Mouse (Mus musculus) layer of hippocampus, postnatal 10 days (tissue): ENCODE results near the gene Epgn. TPM values are rescaled to one million over a fixed set of nuclear protein-coding genes. Genes with fewer than 3 reads are reported as not detected.

ENCODE experiments used
- total RNA-seq, 2 experiments: library from RNA; stranded (reverse); gene quantifications; 2 replicates each; pipeline ENCODE4 v1.2.3; 2021

Gene Epgn
- total RNA-seq, 2 experiments from 2014 or later = 0.33 TPM; not detected in 1

Other genes with a start within 250 kb of the Epgn start
- gene Cxcl3, start 241.4 kb upstream of the Epgn start, total RNA-seq = not detected
- not detected for gene Cxcl15, start 232.9 kb upstream of the Epgn start, total RNA-seq
- gene Cxcl1, start 136.2 kb upstream of the Epgn start, total RNA-seq = 1 to 10 TPM; 1.1 to 1.3 TPM
- gene Cxcl2, start 123.6 kb upstream of the Epgn start, total RNA-seq = not detected
- gene Mthfd2l, start 96.3 kb upstream of the Epgn start, total RNA-seq = 10 to 100 TPM; 17.7 to 20.9 TPM
- gene Ereg, start 47.2 kb downstream of the Epgn start, total RNA-seq = not detected
- under 1 TPM in 1 of 2 experiments, not detected in 1; 0.27 TPM for gene Areg, start 112.1 kb downstream of the Epgn start, total RNA-seq